Mouse (Mus musculus) forebrain, embryonic 13.5 days (tissue): Measurements from ENCODE around the gene Slc6a9. TPM values are rescaled to one million over a fixed set of nuclear protein-coding genes. Genes with fewer than 3 reads are reported as not detected.
A peak's percentile ranks its signal among the peaks of the same experiment; 100 is the strongest.

Experiments
- ATAC-seq: fragments of 200-750 bp; cut with Nextera tagmentation; 2 replicates; pipeline ENCODE4 v1.8.0; 2017
- H3K27ac ChIP-seq: fragments of 300-500 bp; sonication (generic); 2 replicates; pipeline ENCODE4 v1.5.1; 2015; ENCODE audit warnings: inconsistent platforms, mild to moderate bottlenecking, moderate library complexity
- H3K27me3 ChIP-seq: fragments of 300-500 bp; sonication (generic); 2 replicates; pipeline ENCODE4 v1.6.1; 2015; ENCODE audit warnings: mild to moderate bottlenecking, inconsistent platforms
- H3K36me3 ChIP-seq: fragments of 300-500 bp; sonication (generic); 2 replicates; pipeline ENCODE4 v1.6.1; 2015; ENCODE audit warnings: mild to moderate bottlenecking, inconsistent platforms; ENCODE audit not compliant: poor library complexity, severe bottlenecking
- H3K4me1 ChIP-seq: fragments of 300-500 bp; sonication (generic); 2 replicates; pipeline ENCODE4 v1.6.1; 2015; ENCODE audit warnings: inconsistent platforms
- H3K4me2 ChIP-seq: fragments of 300-500 bp; sonication (generic); 2 replicates; pipeline ENCODE4 v1.6.1; 2015; ENCODE audit warnings: inconsistent platforms, mild to moderate bottlenecking, moderate library complexity
- H3K4me3 ChIP-seq: fragments of 300-500 bp; sonication (generic); 2 replicates; pipeline ENCODE4 v1.5.1; 2015; ENCODE audit warnings: mild to moderate bottlenecking, inconsistent platforms
- H3K9ac ChIP-seq: fragments of 300-500 bp; sonication (generic); 2 replicates; pipeline ENCODE4 v1.6.1; 2015; ENCODE audit warnings: mild to moderate bottlenecking, inconsistent platforms
- H3K9me3 ChIP-seq: fragments of 300-500 bp; sonication (generic); replicated peaks from 2 replicates; pipeline ENCODE4 v1.6.1; 2016; ENCODE audit warnings: inconsistent platforms
- WGBS: fragments of 180-500 bp; shearing (Covaris S2); methylation state at CpG from one replicate; pipeline ENCODE4 v1.1.7; 2015; 5-methylcytosine and 5-hydroxymethylcytosine counted together
- polyA plus RNA-seq: library from polyadenylated mRNA; unstranded; fragments of >200 nt; fragmentation: Nextera tagmentation; extraction: Ambion mirVana; gene quantifications from 2 replicates; pipeline ENCODE4 v1.2.1, GENCODE M21; 2015

The Slc6a9 gene
- polyA plus RNA-seq, 1 experiment from 2014 or later, result 7.9 TPM

GRCm38 (mm10) chr4:117915489-117916105, 81.3 kb downstream of the Slc6a9 start:
- peak overlapping the region; percentile 78; the same call in 1 of the 2 replicates for H3K27ac ChIP-seq
- peak overlapping the region; percentile 100 for H3K4me2 ChIP-seq

GRCm38 (mm10) chr4:117916386-117916785, 82.1 kb downstream of the Slc6a9 start:
- no peak overlapping the region for H3K27ac ChIP-seq
- H3K4me3 ChIP-seq, result no peak overlapping the region
- peaks cover 13% of the 10 kb centered on the region for H3K36me3 ChIP-seq
- peaks cover 37% of the 10 kb centered on the region for H3K4me1 ChIP-seq
- ATAC-seq, result no peak
- no peak overlapping the region for H3K9ac ChIP-seq
- H3K4me2 ChIP-seq, result peak overlapping the region; percentile 100; the same call in 1 of the 2 replicates
- no peaks in the 10 kb centered on the region for H3K9me3 ChIP-seq
- no peaks in the 10 kb centered on the region for H3K27me3 ChIP-seq
- WGBS, result 89% methylated on average over 5 of the region's 5 CpGs

More at GRCm38 (mm10) chr4:117915489-117916105, 81.3 kb downstream of the Slc6a9 start:
- no peaks in the 10 kb centered on the region for H3K27me3 ChIP-seq
- ATAC-seq, result no peak
- 3% methylated on average over 19 of the region's 19 CpGs for WGBS
- H3K9ac ChIP-seq, result peak overlapping the region; percentile 94
- H3K9me3 ChIP-seq, result no peaks in the 10 kb centered on the region
- H3K4me3 ChIP-seq, result peak overlapping the region; percentile 86
- peaks cover 19% of the 10 kb centered on the region for H3K36me3 ChIP-seq
- peaks cover 45% of the 10 kb centered on the region for H3K4me1 ChIP-seq

- 84% methylated on average over 4 of the region's 4 CpGs for WGBS
- ATAC-seq, result no peak
- H3K4me1 ChIP-seq, result peaks cover 28% of the 10 kb centered on the region
- H3K27ac ChIP-seq, result no peak overlapping the region
- peaks cover under 1% of the 10 kb centered on the region; the same call in 1 of the 2 replicates for H3K27me3 ChIP-seq
- H3K4me3 ChIP-seq, result no peak overlapping the region
- H3K9ac ChIP-seq, result no peak overlapping the region
- H3K4me2 ChIP-seq, result no peak overlapping the region
- 0 out of 2 replicates have a peak, but pooled peaks cover 3% of the 10 kb centered on the region for H3K36me3 ChIP-seq
- H3K9me3 ChIP-seq, result no peaks in the 10 kb centered on the region
Measured at GRCm38 (mm10) chr4:117917402-117917801, 83.1 kb downstream of the Slc6a9 start.

- no peaks in the 10 kb centered on the region for H3K9me3 ChIP-seq
- 90% methylated on average over 4 of the region's 4 CpGs for WGBS
- H3K27ac ChIP-seq, result no peak overlapping the region
- no peak overlapping the region for H3K9ac ChIP-seq
- ATAC-seq, result no peak
- no peaks in the 10 kb centered on the region for H3K36me3 ChIP-seq
- H3K4me3 ChIP-seq, result no peak overlapping the region
- H3K4me1 ChIP-seq, result peaks cover 23% of the 10 kb centered on the region
- peaks cover 5% of the 10 kb centered on the region; the same call in 1 of the 2 replicates for H3K27me3 ChIP-seq
- H3K4me2 ChIP-seq, result no peak overlapping the region
Measured at GRCm38 (mm10) chr4:117917847-117918246, 83.5 kb downstream of the Slc6a9 start.

- H3K9me3 ChIP-seq, result no peaks in the 10 kb centered on the region
- peaks cover 19% of the 10 kb centered on the region for H3K4me1 ChIP-seq
- H3K36me3 ChIP-seq, result no peaks in the 10 kb centered on the region
- 64% methylated on average over 3 of the region's 3 CpGs for WGBS
- ATAC-seq, result no peak
- no peak overlapping the region for H3K4me2 ChIP-seq
- H3K9ac ChIP-seq, result no peak overlapping the region
- no peak overlapping the region for H3K27ac ChIP-seq
- peaks cover 5% of the 10 kb centered on the region; the same call in 1 of the 2 replicates for H3K27me3 ChIP-seq
- no peak overlapping the region for H3K4me3 ChIP-seq
Measured at GRCm38 (mm10) chr4:117918261-117918660, 84.0 kb downstream of the Slc6a9 start.

- H3K9ac ChIP-seq, result no peak overlapping the region
- H3K9me3 ChIP-seq, result no peaks in the 10 kb centered on the region
- no peak for ATAC-seq
- no peak overlapping the region for H3K4me3 ChIP-seq
- no peak overlapping the region for H3K27ac ChIP-seq
- no peak overlapping the region for H3K4me2 ChIP-seq
- H3K36me3 ChIP-seq, result no peaks in the 10 kb centered on the region
- WGBS, result 92% methylated on average over 5 of the region's 5 CpGs
- H3K27me3 ChIP-seq, result peaks cover 5% of the 10 kb centered on the region; the same call in 1 of the 2 replicates
- H3K4me1 ChIP-seq, result peaks cover 14% of the 10 kb centered on the region
Measured at GRCm38 (mm10) chr4:117918762-117919161, 84.5 kb downstream of the Slc6a9 start.

GRCm38 (mm10) chr4:117921358-117921757, 87.1 kb downstream of the Slc6a9 start:
- Histone ChIP-seq H3K4me3 (no peak overlapping the region), H3K4me1 (peaks cover under 1% of the 10 kb centered on the region), H3K9me3 (no peaks in the 10 kb centered on the region), H3K36me3 (no peaks in the 10 kb centered on the region), H3K27me3 (peaks cover 28% of the 10 kb centered on the region), H3K27ac (no peak overlapping the region), H3K9ac (no peak overlapping the region), H3K4me2 (no peak overlapping the region)
- 90% methylated on average over 2 of the region's 2 CpGs for WGBS
- ATAC-seq, result no peak

- Histone ChIP-seq H3K4me2 (no peak overlapping the region), H3K27me3 (peaks cover 49% of the 10 kb centered on the region), H3K9me3 (no peaks in the 10 kb centered on the region), H3K36me3 (no peaks in the 10 kb centered on the region), H3K4me1 (peaks cover 19% of the 10 kb centered on the region), H3K27ac (no peak overlapping the region), H3K9ac (no peak overlapping the region), H3K4me3 (no peak overlapping the region)
- 48% methylated on average over 2 of the region's 2 CpGs for WGBS
- ATAC-seq, result no peak
Measured at GRCm38 (mm10) chr4:117923450-117923849, 89.1 kb downstream of the Slc6a9 start.

Other genes with a start within 250 kb of the Slc6a9 start
- 73.6 and 76.7 TPM in 2 replicates for gene Dmap1, start 152.2 kb upstream of the Slc6a9 start, polyA plus RNA-seq
- not detected in 2 replicates for gene Gm12845, start 110.1 kb upstream of the Slc6a9 start, polyA plus RNA-seq
- gene Klf17, start 68.9 kb upstream of the Slc6a9 start, polyA plus RNA-seq, result not detected in 2 replicates
- 1.2 and 2.1 TPM in 2 replicates for gene Ccdc24, start 38.1 kb downstream of the Slc6a9 start, polyA plus RNA-seq
- gene B4galt2, start 49.0 kb downstream of the Slc6a9 start, polyA plus RNA-seq, result 28.7 and 32.0 TPM in 2 replicates
- 333 and 349 TPM in 2 replicates for gene Atp6v0b, start 52.8 kb downstream of the Slc6a9 start, polyA plus RNA-seq
- gene Dph2, start 57.5 kb downstream of the Slc6a9 start, polyA plus RNA-seq, result 27.3 and 28.5 TPM in 2 replicates
- gene Ipo13, start 80.5 kb downstream of the Slc6a9 start, polyA plus RNA-seq, result 60.5 and 70.6 TPM in 2 replicates
- 0.21 and 0.31 TPM in 2 replicates for gene Artn, start 95.3 kb downstream of the Slc6a9 start, polyA plus RNA-seq